Mouse (Mus musculus) MEL (cell line): ENCODE data around the gene 9130019O22Rik. TPM values are rescaled to one million over a fixed set of nuclear protein-coding genes. Genes with fewer than 3 reads are reported as not detected.
A peak's percentile ranks its signal among the peaks of the same experiment; 100 is the strongest.

Source experiments
- DNase-seq: peaks from one replicate; pipeline ENCODE4 v3.0.0; 2011; ENCODE audit warnings: low read depth, low spot score
- H3K27ac ChIP-seq: 2 replicates; pipeline ENCODE4 v1.5.1; 2012; ENCODE audit warnings: low read depth, mild to moderate bottlenecking, control low read depth, low read length, moderate library complexity; ENCODE audit not compliant: control insufficient read depth
- H3K27me3 ChIP-seq, 2 experiments: fragments of 150-350 bp in 1 of 2; sonication (generic) in 1 of 2; 2 replicates each; pipeline ENCODE4 v1.6.1; 2012; ENCODE audit warnings: low read length in 2 of 2, mild to moderate bottlenecking in 2 of 2, improper control_type of control experiment in 1 of 2, moderate library complexity in 1 of 2; ENCODE audit not compliant: insufficient read depth in 2 of 2, control insufficient read depth in 1 of 2
- H3K36me3 ChIP-seq, 2 experiments: 2 replicates each; pipeline ENCODE4 v1.6.1; 2012 to 2014; ENCODE audit warnings: low read length in 2 of 2, improper control_type of control experiment in 1 of 2, inconsistent platforms in 1 of 2, mild to moderate bottlenecking in 1 of 2; ENCODE audit not compliant: insufficient read depth in 2 of 2, control insufficient read depth in 1 of 2
- H3K4me1 ChIP-seq, 2 experiments: fragments of 150-350 bp in 1 of 2; sonication (generic) in 1 of 2; 2 replicates each; pipeline ENCODE4 v1.6.1; 2012; ENCODE audit warnings: low read length in 2 of 2, improper control_type of control experiment in 1 of 2, mild to moderate bottlenecking in 1 of 2; ENCODE audit not compliant: insufficient read depth in 2 of 2, control insufficient read depth in 1 of 2
- H3K4me3 ChIP-seq, 2 experiments: fragments of 150-350 bp in 1 of 2; sonication (generic) in 1 of 2; 2 replicates each; pipeline ENCODE4 v1.5.1; 2012; ENCODE audit warnings: low read depth in 2 of 2, low read length in 2 of 2, mild to moderate bottlenecking in 2 of 2, moderate library complexity in 2 of 2, control low read depth in 1 of 2, improper control_type of control experiment in 1 of 2; ENCODE audit not compliant: control insufficient read depth in 1 of 2, insufficient read depth in 1 of 2
- H3K79me2 ChIP-seq: 2 replicates; pipeline ENCODE4 v1.6.1; 2012; ENCODE audit warnings: mild to moderate bottlenecking, low read length, moderate library complexity; ENCODE audit not compliant: control insufficient read depth, poor library complexity, insufficient read depth
- H3K9ac ChIP-seq: 2 replicates; pipeline ENCODE4 v1.6.1; 2012; ENCODE audit warnings: low read depth, mild to moderate bottlenecking, control low read depth, low read length, moderate library complexity; ENCODE audit not compliant: control insufficient read depth, poor library complexity, severe bottlenecking
- H3K9me3 ChIP-seq: fragments of 150-350 bp; sonication (generic); replicated peaks from 2 replicates; pipeline ENCODE4 v1.6.1; 2012; ENCODE audit warnings: mild to moderate bottlenecking, low read length, improper control_type of control experiment, moderate library complexity; ENCODE audit not compliant: insufficient read depth
- CHD1 ChIP-seq: IDR thresholded peaks from 2 replicates; pipeline ENCODE4 v1.6.1; 2012; ENCODE audit warnings: low read depth, mild to moderate bottlenecking, inconsistent platforms, low read length, improper control_type of control experiment
- CHD2 ChIP-seq: IDR thresholded peaks from 2 replicates; pipeline ENCODE4 v1.6.1; 2011; ENCODE audit warnings: low read length, improper control_type of control experiment
- EP300 ChIP-seq, 2 experiments: IDR thresholded peaks; 2 replicates each; pipeline ENCODE4 v1.6.1; 2011; ENCODE audit warnings: improper control_type of control experiment in 2 of 2, low read length in 2 of 2, low read depth in 1 of 2, mild to moderate bottlenecking in 1 of 2
- ETS1 ChIP-seq: IDR thresholded peaks from 2 replicates; pipeline ENCODE4 v1.6.1; 2012; ENCODE audit warnings: low read depth, mild to moderate bottlenecking, inconsistent platforms, low read length, improper control_type of control experiment, moderate library complexity
- GABPA ChIP-seq: IDR thresholded peaks from 2 replicates; pipeline ENCODE4 v1.6.1; 2012; ENCODE audit warnings: low read depth, mild to moderate bottlenecking, inconsistent platforms, low read length, improper control_type of control experiment, moderate library complexity
- GATA1 ChIP-seq: IDR thresholded peaks from 2 replicates; pipeline ENCODE4 v1.6.1; 2011; ENCODE audit warnings: low read depth, low read length, improper control_type of control experiment
- HCFC1 ChIP-seq: IDR thresholded peaks from 2 replicates; pipeline ENCODE4 v1.6.1; 2012; ENCODE audit warnings: low read depth, mild to moderate bottlenecking, inconsistent platforms, low read length, improper control_type of control experiment, moderate library complexity
- MAX ChIP-seq: IDR thresholded peaks from 2 replicates; pipeline ENCODE4 v1.6.1; 2011; ENCODE audit warnings: low read length, improper control_type of control experiment
- MAZ ChIP-seq: IDR thresholded peaks from 2 replicates; pipeline ENCODE4 v1.6.1; 2012; ENCODE audit warnings: low read depth, mild to moderate bottlenecking, inconsistent platforms, low read length, improper control_type of control experiment
- MXI1 ChIP-seq: IDR thresholded peaks from 2 replicates; pipeline ENCODE4 v1.6.1; 2011; ENCODE audit warnings: mild to moderate bottlenecking, low read depth, low read length, improper control_type of control experiment
- MYB ChIP-seq: IDR thresholded peaks from 2 replicates; pipeline ENCODE4 v1.6.1; 2011; ENCODE audit warnings: mild to moderate bottlenecking, low read depth, low read length, improper control_type of control experiment
- MYC ChIP-seq: IDR thresholded peaks from 2 replicates; pipeline ENCODE4 v1.6.1; 2011; ENCODE audit warnings: low read depth, mild to moderate bottlenecking, low read length, improper control_type of control experiment, moderate library complexity
- NRF1 ChIP-seq: IDR thresholded peaks from 2 replicates; pipeline ENCODE4 v1.6.1; 2014; ENCODE audit warnings: low read depth, mild to moderate bottlenecking, inconsistent platforms, low read length, improper control_type of control experiment, moderate library complexity; ENCODE audit not compliant: poor library complexity, insufficient read depth, severe bottlenecking
- POLR2AphosphoS2 ChIP-seq: IDR thresholded peaks from 2 replicates; pipeline ENCODE4 v1.6.1; 2011; ENCODE audit warnings: low read length, improper control_type of control experiment
- POLR2AphosphoS5 ChIP-seq: IDR thresholded peaks from 2 replicates; pipeline ENCODE4 v1.6.1; 2012; ENCODE audit warnings: low read depth, borderline replicate concordance, mild to moderate bottlenecking, inconsistent platforms, low read length, moderate library complexity, mixed read lengths
- RAD21 ChIP-seq: IDR thresholded peaks from 2 replicates; pipeline ENCODE4 v1.6.1; 2011; ENCODE audit warnings: mild to moderate bottlenecking, low read depth, low read length, improper control_type of control experiment
- RCOR1 ChIP-seq: IDR thresholded peaks from 2 replicates; pipeline ENCODE4 v1.6.1; 2012; ENCODE audit warnings: low read depth, mild to moderate bottlenecking, inconsistent platforms, low read length, improper control_type of control experiment
- SIN3A ChIP-seq: IDR thresholded peaks from 2 replicates; pipeline ENCODE4 v1.6.1; 2012; ENCODE audit warnings: low read length, improper control_type of control experiment, inconsistent platforms
- SMC3 ChIP-seq: IDR thresholded peaks from 2 replicates; pipeline ENCODE4 v1.6.1; 2011; ENCODE audit warnings: low read depth, low read length, improper control_type of control experiment
- TAL1 ChIP-seq: IDR thresholded peaks from 2 replicates; pipeline ENCODE4 v1.6.1; 2012; ENCODE audit warnings: mild to moderate bottlenecking, inconsistent platforms, low read length, moderate library complexity, mixed read lengths
- TBP ChIP-seq: IDR thresholded peaks from 2 replicates; pipeline ENCODE4 v1.8.0; 2011; ENCODE audit warnings: low read depth, low read length, improper control_type of control experiment
- TCF12 ChIP-seq: IDR thresholded peaks from 2 replicates; pipeline ENCODE4 v1.6.1; 2014; ENCODE audit warnings: low read depth, mild to moderate bottlenecking, inconsistent platforms, low read length, improper control_type of control experiment, moderate library complexity
- UBTF ChIP-seq: IDR thresholded peaks from 2 replicates; pipeline ENCODE4 v1.6.1; 2012; ENCODE audit warnings: low read depth, mild to moderate bottlenecking, inconsistent platforms, low read length, improper control_type of control experiment, moderate library complexity, borderline replicate concordance; ENCODE audit not compliant: insufficient read depth
- ZC3H11A ChIP-seq: IDR thresholded peaks from 2 replicates; pipeline ENCODE4 v1.6.1; 2012; ENCODE audit warnings: low read depth, mild to moderate bottlenecking, inconsistent platforms, low read length, improper control_type of control experiment
- ZNF384 ChIP-seq: IDR thresholded peaks from 2 replicates; pipeline ENCODE4 v1.6.1; 2012; ENCODE audit warnings: low read depth, mild to moderate bottlenecking, inconsistent platforms, low read length, improper control_type of control experiment
- polyA plus RNA-seq, 2 experiments: library from polyadenylated mRNA; stranded (reverse) in 1 of 2; unstranded in 1 of 2; fragments of >175 nt in 1 of 2; fragments of >200 nt in 1 of 2; gene quantifications; 2 replicates each; pipeline versions ENCODE4 v1.2.1 to v1.2.4; 2012; ENCODE audit warnings: low replicate concordance in 2 of 2, low read depth in 1 of 2; ENCODE audit not compliant: insufficient read length in 2 of 2, insufficient read depth in 1 of 2, missing spikeins in 1 of 2
- total RNA-seq: library from RNA; depleted of rRNA; stranded (reverse); fragments of 300-350 nt; gene quantifications from 2 replicates; pipeline ENCODE4 v1.2.3, GENCODE M21; 2012

9130019O22Rik gene
- total and polyA plus RNA-seq, 3 experiments, result 1.5 to 2.1 TPM; not detected in 1

GRCm38 (mm10) chr7:127378310-127378921 is 8.6 kb downstream of the 9130019O22Rik start:
- Histone ChIP-seq H3K27ac (peak overlapping the region; percentile 82), H3K9me3 (no peaks in the 10 kb centered on the region), H3K79me2 (peaks cover 2% of the 10 kb centered on the region; the same call in 1 of the 2 replicates), H3K4me1 (peaks cover 14 to 27% of the 10 kb centered on the region in 2 experiments), H3K36me3 (peaks cover 0 to 25% of the 10 kb centered on the region in 2 experiments; a peak in 2 of 4 replicates), H3K4me3 (0 out of 4 replicates have a peak overlapping the region, but pooled peaks of 1 of the 2 experiments have one; percentile 3), H3K27me3 (no peaks in the 10 kb centered on the region), H3K9ac (no peak overlapping the region)
- TF ChIP-seq GABPA, result no peak
- TF ChIP-seq RAD21, result no peak
- TF ChIP-seq POLR2AphosphoS2, result no peak
- no peak for TF ChIP-seq ZNF384
- no peak for TF ChIP-seq NRF1
- TF ChIP-seq POLR2AphosphoS5, result no peak
- TF ChIP-seq MXI1, result peak; percentile 25; the same call in 1 of the 2 replicates
- TF ChIP-seq MYB, result no peak
- TF ChIP-seq SMC3, result no peak
- no peak for TF ChIP-seq TBP
- peak; percentile 73 for TF ChIP-seq SIN3A
- peak; percentile 78; the same call in 1 of the 2 replicates for TF ChIP-seq MYC
- TF ChIP-seq MAZ, result 0 out of 2 replicates have a peak, but pooled peaks have one; percentile 22
- 0 out of 2 replicates have a peak, but pooled peaks have one; percentile 36 for TF ChIP-seq MAX
- no peak for TF ChIP-seq CHD1
- TF ChIP-seq RCOR1, result peak; percentile 88
- peak; percentile 23; the same call in 1 of the 2 replicates for TF ChIP-seq TAL1
- TF ChIP-seq CHD2, result no peak
- TF ChIP-seq ETS1, result peak; percentile 80
- TF ChIP-seq TCF12, result peak; percentile 75
- peak; percentile 82 to 98 for TF ChIP-seq EP300 (IDR thresholded peaks at IDR 0.05; ENCODE audit: low read depth in 1 of 2, low read length in 2 of 2)
- no peak for TF ChIP-seq UBTF
- peak; percentile 97 for TF ChIP-seq GATA1
- peak; percentile 52; the same call in 1 of the 2 replicates for TF ChIP-seq HCFC1
- peak; percentile 17; the same call in 1 of the 2 replicates for TF ChIP-seq ZC3H11A
- DNase-seq, result no peak
